Mouse (Mus musculus): ENCODE measurements around the gene Gsto2. TPM values are rescaled to one million over a fixed set of nuclear protein-coding genes. Genes with fewer than 3 reads are reported as not detected.
A peak's percentile ranks its signal among the peaks of the same experiment; 100 is the strongest.

Gsto2 gene
- polyA plus RNA-seq, 2 experiments: 0.08 to 0.37 TPM

GRCm38 (mm10) chr19:47908961-47909371 is 43.6 kb downstream of the Gsto2 start:
- Histone ChIP-seq H3K4me3 (ENCODE audit: insufficient read depth in 1 of 2, low read depth in 2 of 2, low read length in 2 of 2) (no peak overlapping the region), H3K9me3 (ENCODE audit: control insufficient read depth, low read length) (no peaks in the 10 kb centered on the region), H3K36me3 (replicated peaks; ENCODE audit: control insufficient read depth, insufficient read depth, low read depth) (no peaks in the 10 kb centered on the region), H3K27ac (no peak overlapping the region), H3K27me3 (ENCODE audit: control insufficient read depth, insufficient read depth, low read length) (no peaks in the 10 kb centered on the region), H3K4me2 (ENCODE audit: low read depth) (peak overlapping the region; percentile 22), H3K9ac (replicated peaks) (no peak overlapping the region), H3K4me1 (replicated peaks; ENCODE audit: control insufficient read depth in 2 of 2, insufficient read depth in 2 of 2, low read length in 1 of 2) (peaks cover 19 to 34% of the 10 kb centered on the region in 2 experiments)
- ATAC-seq (ENCODE audit: insufficient read depth): no peak
- WGBS (ENCODE audit: insufficient replicate concordance): 26% methylated on average over 6 of the region's 6 CpGs
- no peak for DNase-seq (ENCODE audit: low read depth in 3 of 3, low spot score in 3 of 3)
- TF ChIP-seq CTCF (IDR thresholded peaks at IDR 0.05; ENCODE audit: low read depth) (no peak), EP300 (IDR thresholded peaks at IDR 0.05; ENCODE audit: low read depth) (no peak)

- H3K27ac ChIP-seq: no peak overlapping the region
- H3K9me3 ChIP-seq (ENCODE audit: control insufficient read depth, low read length): no peaks in the 10 kb centered on the region
- peaks cover 19 to 34% of the 10 kb centered on the region in 2 experiments for H3K4me1 ChIP-seq (replicated peaks; ENCODE audit: control insufficient read depth in 2 of 2, insufficient read depth in 2 of 2, low read length in 1 of 2)
- H3K4me3 ChIP-seq (ENCODE audit: insufficient read depth in 1 of 2, low read depth in 2 of 2, low read length in 2 of 2): no peak overlapping the region
- WGBS (ENCODE audit: insufficient replicate concordance): 20% methylated on average over 10 of the region's 10 CpGs
- no peaks in the 10 kb centered on the region for H3K27me3 ChIP-seq (ENCODE audit: control insufficient read depth, insufficient read depth, low read length)
- no peak for TF ChIP-seq CTCF (IDR thresholded peaks at IDR 0.05; ENCODE audit: low read depth)
- TF ChIP-seq EP300 (IDR thresholded peaks at IDR 0.05; ENCODE audit: low read depth): no peak
- no peak for DNase-seq (ENCODE audit: low read depth in 3 of 3, low spot score in 3 of 3)
- ATAC-seq (ENCODE audit: insufficient read depth): 0 out of 2 replicates have a peak, but pooled peaks have one; percentile 17
- H3K36me3 ChIP-seq (replicated peaks; ENCODE audit: control insufficient read depth, insufficient read depth, low read depth): no peaks in the 10 kb centered on the region
- H3K4me2 ChIP-seq (ENCODE audit: low read depth): peak overlapping the region; percentile 39
- peak overlapping the region; percentile 13; the same call in 1 of the 2 replicates for H3K9ac ChIP-seq (replicated peaks)
Observed at GRCm38 (mm10) chr19:47909387-47910116, 44.2 kb downstream of the Gsto2 start.

DNA sequence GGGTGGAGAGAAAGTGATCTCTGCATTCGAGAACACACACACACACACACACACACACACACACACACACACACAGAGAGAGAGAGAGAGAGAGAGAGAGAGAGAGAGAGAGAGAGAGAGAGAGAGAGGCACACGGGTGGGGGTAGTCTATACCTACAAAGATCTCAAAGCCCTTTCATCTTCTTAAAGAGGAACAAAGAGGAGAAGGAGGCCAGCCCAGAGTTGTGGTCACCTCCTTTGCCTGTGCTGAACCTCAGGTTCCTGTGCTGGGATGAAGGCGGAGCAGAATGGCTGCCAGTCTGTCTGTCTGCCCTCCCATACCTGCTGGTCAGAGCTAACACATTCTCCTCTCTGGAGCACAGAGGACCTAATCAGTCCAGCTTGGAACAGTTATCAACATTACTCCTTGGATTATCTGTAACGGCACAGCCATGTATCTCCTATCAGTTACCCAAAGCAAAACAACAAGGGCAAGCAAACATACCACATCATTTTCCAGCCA is 44.8 kb downstream of the Gsto2 start:
- no peak overlapping the region for H3K9ac ChIP-seq (replicated peaks)
- TF ChIP-seq EP300 (IDR thresholded peaks at IDR 0.05; ENCODE audit: low read depth) (peak; percentile 42; the same call in 1 of the 2 replicates), CTCF (IDR thresholded peaks at IDR 0.05; ENCODE audit: low read depth) (no peak)
- no peaks in the 10 kb centered on the region for H3K27me3 ChIP-seq (ENCODE audit: control insufficient read depth, insufficient read depth, low read length)
- WGBS (ENCODE audit: insufficient replicate concordance): 12% methylated on average over 4 of the region's 4 CpGs
- peak; percentile 47 for ATAC-seq (ENCODE audit: insufficient read depth)
- peak overlapping the region; percentile 39; the same call in 1 of the 2 replicates for H3K4me2 ChIP-seq (ENCODE audit: low read depth)
- H3K4me3 ChIP-seq (ENCODE audit: insufficient read depth in 1 of 2, low read depth in 2 of 2, low read length in 2 of 2): no peak overlapping the region
- H3K27ac ChIP-seq: no peak overlapping the region
- H3K36me3 ChIP-seq (replicated peaks; ENCODE audit: control insufficient read depth, insufficient read depth, low read depth): no peaks in the 10 kb centered on the region
- no peak for DNase-seq (ENCODE audit: low read depth in 3 of 3, low spot score in 3 of 3)
- no peaks in the 10 kb centered on the region for H3K9me3 ChIP-seq (ENCODE audit: control insufficient read depth, low read length)
- peaks cover 19 to 34% of the 10 kb centered on the region in 2 experiments for H3K4me1 ChIP-seq (replicated peaks; ENCODE audit: control insufficient read depth in 2 of 2, insufficient read depth in 2 of 2, low read length in 1 of 2)

- H3K9me3 ChIP-seq (ENCODE audit: control insufficient read depth, low read length): no peaks in the 10 kb centered on the region
- H3K4me2 ChIP-seq (ENCODE audit: low read depth): no peak overlapping the region
- ATAC-seq (ENCODE audit: insufficient read depth): no peak
- no peaks in the 10 kb centered on the region for H3K27me3 ChIP-seq (ENCODE audit: control insufficient read depth, insufficient read depth, low read length)
- no peak overlapping the region for H3K4me3 ChIP-seq (ENCODE audit: insufficient read depth in 1 of 2, low read depth in 2 of 2, low read length in 2 of 2)
- H3K27ac ChIP-seq: no peak overlapping the region
- peaks cover 19 to 31% of the 10 kb centered on the region in 2 experiments for H3K4me1 ChIP-seq (replicated peaks; ENCODE audit: control insufficient read depth in 2 of 2, insufficient read depth in 2 of 2, low read length in 1 of 2)
- no peak for DNase-seq (ENCODE audit: low read depth in 3 of 3, low spot score in 3 of 3)
- H3K36me3 ChIP-seq (replicated peaks; ENCODE audit: control insufficient read depth, insufficient read depth, low read depth): no peaks in the 10 kb centered on the region
- WGBS (ENCODE audit: insufficient replicate concordance): 68% methylated on average over 4 of the region's 4 CpGs
- TF ChIP-seq EP300 (IDR thresholded peaks at IDR 0.05; ENCODE audit: low read depth): no peak
- TF ChIP-seq CTCF (IDR thresholded peaks at IDR 0.05; ENCODE audit: low read depth): no peak
- H3K9ac ChIP-seq (replicated peaks): no peak overlapping the region
Observed at GRCm38 (mm10) chr19:47910751-47911150, 45.4 kb downstream of the Gsto2 start.

DNA sequence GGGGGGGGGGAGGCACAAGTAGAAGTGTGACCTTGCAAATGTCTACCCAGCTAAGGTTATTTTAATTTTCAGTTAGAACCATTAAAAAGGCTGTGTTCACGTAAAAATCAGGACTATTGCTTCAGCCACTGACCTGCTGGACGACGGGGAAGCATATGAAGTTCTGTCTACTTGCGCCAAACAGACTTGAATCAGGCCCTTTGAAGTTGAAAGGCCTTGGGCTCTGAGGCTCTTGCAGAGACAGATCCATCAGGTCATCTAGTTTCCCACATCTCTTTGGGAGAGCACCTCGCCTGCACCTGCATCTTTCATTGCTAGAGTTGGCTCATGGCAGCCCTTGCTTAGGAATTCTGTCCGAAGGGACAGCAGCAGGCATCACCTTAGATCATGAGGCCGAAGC is 48.0 kb downstream of the Gsto2 start:
- Histone ChIP-seq H3K27ac (no peak overlapping the region), H3K4me3 (ENCODE audit: insufficient read depth in 1 of 2, low read depth in 2 of 2, low read length in 2 of 2) (no peak overlapping the region), H3K27me3 (ENCODE audit: control insufficient read depth, insufficient read depth, low read length) (no peaks in the 10 kb centered on the region), H3K9ac (replicated peaks) (no peak overlapping the region), H3K4me2 (ENCODE audit: low read depth) (no peak overlapping the region), H3K4me1 (replicated peaks; ENCODE audit: control insufficient read depth in 2 of 2, insufficient read depth in 2 of 2, low read length in 1 of 2) (peaks cover 27 to 38% of the 10 kb centered on the region in 2 experiments), H3K9me3 (ENCODE audit: control insufficient read depth, low read length) (no peaks in the 10 kb centered on the region), H3K36me3 (replicated peaks; ENCODE audit: control insufficient read depth, insufficient read depth, low read depth) (no peaks in the 10 kb centered on the region)
- no peak for ATAC-seq (ENCODE audit: insufficient read depth)
- TF ChIP-seq CTCF (IDR thresholded peaks at IDR 0.05; ENCODE audit: low read depth): no peak
- no peak for TF ChIP-seq EP300 (IDR thresholded peaks at IDR 0.05; ENCODE audit: low read depth)
- WGBS (ENCODE audit: insufficient replicate concordance): 77% methylated on average over 7 of the region's 7 CpGs
- DNase-seq (ENCODE audit: low read depth in 3 of 3, low spot score in 3 of 3): no peak
